Mouse (Mus musculus) MEL (cell line): ENCODE data around the gene Ngb. TPM values are rescaled to one million over a fixed set of nuclear protein-coding genes. Genes with fewer than 3 reads are reported as not detected.

Experiments used
- DNase-seq: peaks from one replicate; pipeline ENCODE4 v3.0.0; 2011; ENCODE audit warnings: low read depth, low spot score
- H3K27ac ChIP-seq: 2 replicates; pipeline ENCODE4 v1.5.1; 2012; ENCODE audit warnings: low read depth, mild to moderate bottlenecking, control low read depth, low read length, moderate library complexity; ENCODE audit not compliant: control insufficient read depth
- H3K27me3 ChIP-seq, 2 experiments: fragments of 150-350 bp in 1 of 2; sonication (generic) in 1 of 2; 2 replicates each; pipeline ENCODE4 v1.6.1; 2012; ENCODE audit warnings: low read length in 2 of 2, mild to moderate bottlenecking in 2 of 2, improper control_type of control experiment in 1 of 2, moderate library complexity in 1 of 2; ENCODE audit not compliant: insufficient read depth in 2 of 2, control insufficient read depth in 1 of 2
- H3K36me3 ChIP-seq, 2 experiments: 2 replicates each; pipeline ENCODE4 v1.6.1; 2012 to 2014; ENCODE audit warnings: low read length in 2 of 2, improper control_type of control experiment in 1 of 2, inconsistent platforms in 1 of 2, mild to moderate bottlenecking in 1 of 2; ENCODE audit not compliant: insufficient read depth in 2 of 2, control insufficient read depth in 1 of 2
- H3K4me1 ChIP-seq, 2 experiments: fragments of 150-350 bp in 1 of 2; sonication (generic) in 1 of 2; 2 replicates each; pipeline ENCODE4 v1.6.1; 2012; ENCODE audit warnings: low read length in 2 of 2, improper control_type of control experiment in 1 of 2, mild to moderate bottlenecking in 1 of 2; ENCODE audit not compliant: insufficient read depth in 2 of 2, control insufficient read depth in 1 of 2
- H3K4me3 ChIP-seq, 2 experiments: fragments of 150-350 bp in 1 of 2; sonication (generic) in 1 of 2; 2 replicates each; pipeline ENCODE4 v1.5.1; 2012; ENCODE audit warnings: low read depth in 2 of 2, low read length in 2 of 2, mild to moderate bottlenecking in 2 of 2, moderate library complexity in 2 of 2, control low read depth in 1 of 2, improper control_type of control experiment in 1 of 2; ENCODE audit not compliant: control insufficient read depth in 1 of 2, insufficient read depth in 1 of 2
- H3K79me2 ChIP-seq: 2 replicates; pipeline ENCODE4 v1.6.1; 2012; ENCODE audit warnings: mild to moderate bottlenecking, low read length, moderate library complexity; ENCODE audit not compliant: control insufficient read depth, poor library complexity, insufficient read depth
- H3K9ac ChIP-seq: 2 replicates; pipeline ENCODE4 v1.6.1; 2012; ENCODE audit warnings: low read depth, mild to moderate bottlenecking, control low read depth, low read length, moderate library complexity; ENCODE audit not compliant: control insufficient read depth, poor library complexity, severe bottlenecking
- H3K9me3 ChIP-seq: fragments of 150-350 bp; sonication (generic); replicated peaks from 2 replicates; pipeline ENCODE4 v1.6.1; 2012; ENCODE audit warnings: mild to moderate bottlenecking, low read length, improper control_type of control experiment, moderate library complexity; ENCODE audit not compliant: insufficient read depth
- BHLHE40 ChIP-seq: IDR thresholded peaks from 2 replicates; pipeline ENCODE4 v1.6.1; 2012; ENCODE audit warnings: low read depth, mild to moderate bottlenecking, inconsistent platforms, low read length, improper control_type of control experiment, borderline replicate concordance
- CTCF ChIP-seq, 3 experiments: IDR thresholded peaks in 2 of 3; conservative IDR thresholded peaks in 1 of 3; 2 replicates each; pipeline ENCODE4 v1.5.1; 2011 to 2012; ENCODE audit warnings: low read length in 3 of 3, low read depth in 2 of 3, mild to moderate bottlenecking in 2 of 3, improper control_type of control experiment in 1 of 3, inconsistent platforms in 1 of 3, mixed read lengths in 1 of 3, moderate library complexity in 1 of 3; ENCODE audit not compliant: control insufficient read depth in 1 of 3, insufficient read depth in 1 of 3, poor library complexity in 1 of 3, severe bottlenecking in 1 of 3
- E2F4 ChIP-seq: IDR thresholded peaks from 2 replicates; pipeline ENCODE4 v1.6.1; 2011; ENCODE audit warnings: low read depth, low read length, improper control_type of control experiment, borderline replicate concordance
- EP300 ChIP-seq, 2 experiments: IDR thresholded peaks; 2 replicates each; pipeline ENCODE4 v1.6.1; 2011; ENCODE audit warnings: improper control_type of control experiment in 2 of 2, low read length in 2 of 2, low read depth in 1 of 2, mild to moderate bottlenecking in 1 of 2
- ETS1 ChIP-seq: IDR thresholded peaks from 2 replicates; pipeline ENCODE4 v1.6.1; 2012; ENCODE audit warnings: low read depth, mild to moderate bottlenecking, inconsistent platforms, low read length, improper control_type of control experiment, moderate library complexity
- GATA1 ChIP-seq: IDR thresholded peaks from 2 replicates; pipeline ENCODE4 v1.6.1; 2011; ENCODE audit warnings: low read depth, low read length, improper control_type of control experiment
- HCFC1 ChIP-seq: IDR thresholded peaks from 2 replicates; pipeline ENCODE4 v1.6.1; 2012; ENCODE audit warnings: low read depth, mild to moderate bottlenecking, inconsistent platforms, low read length, improper control_type of control experiment, moderate library complexity
- KAT2A ChIP-seq: conservative IDR thresholded peaks from 2 replicates; pipeline ENCODE4 v1.6.1; 2012; ENCODE audit warnings: low read depth, low read length, improper control_type of control experiment, inconsistent platforms
- MAFK ChIP-seq: IDR thresholded peaks from 2 replicates; pipeline ENCODE4 v1.6.1; 2011; ENCODE audit warnings: low read depth, mild to moderate bottlenecking, low read length, improper control_type of control experiment, borderline replicate concordance
- MAZ ChIP-seq: IDR thresholded peaks from 2 replicates; pipeline ENCODE4 v1.6.1; 2012; ENCODE audit warnings: low read depth, mild to moderate bottlenecking, inconsistent platforms, low read length, improper control_type of control experiment
- MEF2A ChIP-seq: IDR thresholded peaks from 2 replicates; pipeline ENCODE4 v1.6.1; 2014; ENCODE audit warnings: low read depth, mild to moderate bottlenecking, inconsistent platforms, low read length, improper control_type of control experiment; ENCODE audit not compliant: poor library complexity, insufficient replicate concordance, severe bottlenecking; ENCODE audit errors: extremely low read depth
- MYB ChIP-seq: IDR thresholded peaks from 2 replicates; pipeline ENCODE4 v1.6.1; 2011; ENCODE audit warnings: mild to moderate bottlenecking, low read depth, low read length, improper control_type of control experiment
- MYC ChIP-seq: IDR thresholded peaks from 2 replicates; pipeline ENCODE4 v1.6.1; 2011; ENCODE audit warnings: low read depth, mild to moderate bottlenecking, low read length, improper control_type of control experiment, moderate library complexity
- NRF1 ChIP-seq: IDR thresholded peaks from 2 replicates; pipeline ENCODE4 v1.6.1; 2014; ENCODE audit warnings: low read depth, mild to moderate bottlenecking, inconsistent platforms, low read length, improper control_type of control experiment, moderate library complexity; ENCODE audit not compliant: poor library complexity, insufficient read depth, severe bottlenecking
- POLR2A ChIP-seq, 2 experiments: IDR thresholded peaks; 2 replicates each; pipeline ENCODE4 v1.6.1; 2011 to 2012; ENCODE audit warnings: low read length in 2 of 2, mild to moderate bottlenecking in 2 of 2, control low read depth in 1 of 2, improper control_type of control experiment in 1 of 2, low read depth in 1 of 2, moderate library complexity in 1 of 2; ENCODE audit not compliant: control insufficient read depth in 1 of 2, insufficient read depth in 1 of 2, poor library complexity in 1 of 2
- POLR2AphosphoS5 ChIP-seq: IDR thresholded peaks from 2 replicates; pipeline ENCODE4 v1.6.1; 2012; ENCODE audit warnings: low read depth, borderline replicate concordance, mild to moderate bottlenecking, inconsistent platforms, low read length, moderate library complexity, mixed read lengths
- RAD21 ChIP-seq: IDR thresholded peaks from 2 replicates; pipeline ENCODE4 v1.6.1; 2011; ENCODE audit warnings: mild to moderate bottlenecking, low read depth, low read length, improper control_type of control experiment
- RCOR1 ChIP-seq: IDR thresholded peaks from 2 replicates; pipeline ENCODE4 v1.6.1; 2012; ENCODE audit warnings: low read depth, mild to moderate bottlenecking, inconsistent platforms, low read length, improper control_type of control experiment
- SIN3A ChIP-seq: IDR thresholded peaks from 2 replicates; pipeline ENCODE4 v1.6.1; 2012; ENCODE audit warnings: low read length, improper control_type of control experiment, inconsistent platforms
- SMC3 ChIP-seq: IDR thresholded peaks from 2 replicates; pipeline ENCODE4 v1.6.1; 2011; ENCODE audit warnings: low read depth, low read length, improper control_type of control experiment
- TAL1 ChIP-seq: IDR thresholded peaks from 2 replicates; pipeline ENCODE4 v1.6.1; 2012; ENCODE audit warnings: mild to moderate bottlenecking, inconsistent platforms, low read length, moderate library complexity, mixed read lengths
- UBTF ChIP-seq: IDR thresholded peaks from 2 replicates; pipeline ENCODE4 v1.6.1; 2012; ENCODE audit warnings: low read depth, mild to moderate bottlenecking, inconsistent platforms, low read length, improper control_type of control experiment, moderate library complexity, borderline replicate concordance; ENCODE audit not compliant: insufficient read depth
- USF1 ChIP-seq: IDR thresholded peaks from 2 replicates; pipeline ENCODE4 v1.6.1; 2014; ENCODE audit warnings: low read depth, mild to moderate bottlenecking, inconsistent platforms, low read length, improper control_type of control experiment, moderate library complexity
- USF2 ChIP-seq, 2 experiments: IDR thresholded peaks; 2 replicates each; pipeline ENCODE4 v1.6.1; 2011 to 2012; ENCODE audit warnings: improper control_type of control experiment in 2 of 2, low read length in 2 of 2, borderline replicate concordance in 1 of 2, inconsistent platforms in 1 of 2, low read depth in 1 of 2, mild to moderate bottlenecking in 1 of 2; ENCODE audit not compliant: insufficient read depth in 1 of 2
- polyA plus RNA-seq, 2 experiments: library from polyadenylated mRNA; stranded (reverse) in 1 of 2; unstranded in 1 of 2; fragments of >175 nt in 1 of 2; fragments of >200 nt in 1 of 2; gene quantifications; 2 replicates each; pipeline versions ENCODE4 v1.2.1 to v1.2.4; 2012; ENCODE audit warnings: low replicate concordance in 2 of 2, low read depth in 1 of 2; ENCODE audit not compliant: insufficient read length in 2 of 2, insufficient read depth in 1 of 2, missing spikeins in 1 of 2
- total RNA-seq: library from RNA; depleted of rRNA; stranded (reverse); fragments of 300-350 nt; gene quantifications from 2 replicates; pipeline ENCODE4 v1.2.3, GENCODE M21; 2012

The Ngb gene
- total and polyA plus RNA-seq, 3 experiments: not detected

DNA sequence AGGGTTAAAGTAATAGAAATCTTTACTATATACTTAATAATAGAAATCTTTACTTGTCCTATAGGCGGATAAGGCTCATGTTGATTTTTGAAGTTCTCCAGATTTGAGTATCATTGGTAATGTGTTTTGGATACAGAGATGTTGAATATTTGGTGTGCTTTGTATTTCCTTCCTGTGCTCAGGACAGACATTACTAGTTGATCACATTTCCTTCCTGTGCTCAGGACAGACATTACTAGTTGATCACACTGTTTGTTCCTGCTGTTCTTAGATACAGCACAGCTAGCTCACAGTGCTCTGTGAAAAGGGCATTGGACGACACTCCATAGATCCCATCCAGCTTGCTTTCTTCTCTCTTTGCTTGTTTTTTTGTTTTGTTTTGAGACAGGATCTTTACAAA, 25.7 kb downstream of the Ngb start:
- H3K9me3 ChIP-seq: no peaks in the 10 kb centered on the region
- no peak overlapping the region for H3K4me3 ChIP-seq
- TF ChIP-seq GATA1 (no peak), HCFC1 (peak; percentile 55; the same call in 1 of the 2 replicates), TAL1 (no peak)
- H3K9ac ChIP-seq: no peak overlapping the region
- H3K4me1 ChIP-seq: no peaks in the 10 kb centered on the region
- H3K27me3 ChIP-seq: no peaks in the 10 kb centered on the region; a peak in 1 of 4 replicates
- DNase-seq: peak; percentile 15
- no peaks in the 10 kb centered on the region for H3K36me3 ChIP-seq
- no peak overlapping the region for H3K27ac ChIP-seq
- no peaks in the 10 kb centered on the region for H3K79me2 ChIP-seq

DNA sequence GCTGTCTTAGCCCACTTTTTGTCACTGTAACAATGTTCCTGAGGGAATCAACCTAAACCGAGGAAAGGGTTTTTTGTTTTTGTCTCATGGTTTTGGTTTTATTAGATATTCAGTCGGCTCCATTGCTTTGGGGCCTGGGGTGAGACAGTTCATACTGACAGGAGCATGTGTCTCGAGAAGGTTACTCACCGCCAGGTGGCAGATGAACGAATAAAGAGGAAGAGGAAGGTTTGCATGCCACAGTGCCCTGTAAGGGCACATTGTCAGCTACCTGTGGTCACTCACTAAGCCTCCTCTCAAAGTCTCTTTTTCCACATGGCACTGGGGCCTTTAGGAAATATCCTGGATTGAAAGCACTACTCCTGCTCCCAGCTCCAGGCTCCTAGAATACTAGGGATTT, 31.8 kb downstream of the Ngb start:
- no peaks in the 10 kb centered on the region for H3K4me1 ChIP-seq
- peak; percentile 34 for DNase-seq

DNA sequence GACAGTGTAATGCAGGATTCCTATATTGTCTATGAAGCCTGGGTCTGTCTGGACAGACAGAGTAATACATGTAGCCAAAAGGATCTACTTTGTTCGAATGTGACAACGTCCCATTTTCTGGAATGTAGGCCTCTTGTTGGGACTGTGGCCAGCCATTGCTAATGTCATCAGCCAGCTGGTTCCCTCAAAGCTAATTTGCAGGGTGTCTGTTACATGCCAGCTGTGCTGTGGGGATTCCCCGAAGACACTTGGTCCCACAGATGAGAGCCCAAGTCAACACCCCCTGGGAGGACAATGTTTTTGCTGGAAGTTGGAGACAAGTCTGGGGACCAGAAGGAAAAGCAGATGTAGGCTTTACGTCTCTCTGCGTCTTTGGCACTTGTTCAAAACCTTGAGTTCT, 35.9 kb downstream of the Ngb start:
- Histone ChIP-seq H3K4me1 (no peaks in the 10 kb centered on the region), H3K9me3 (no peaks in the 10 kb centered on the region), H3K27me3 (peaks cover 0 to 1% of the 10 kb centered on the region in 2 experiments; a peak in 1 of 4 replicates), H3K79me2 (no peaks in the 10 kb centered on the region), H3K27ac (no peak overlapping the region), H3K9ac (no peak overlapping the region), H3K36me3 (no peaks in the 10 kb centered on the region), H3K4me3 (no peak overlapping the region)
- DNase-seq: no peak
- TF ChIP-seq POLR2AphosphoS5: no peak
- no peak for TF ChIP-seq POLR2A (IDR thresholded peaks at IDR 0.05; ENCODE audit: control insufficient read depth in 1 of 2, insufficient read depth in 1 of 2, low read depth in 1 of 2, low read length in 2 of 2, poor library complexity in 1 of 2)
- TF ChIP-seq KAT2A: no peak
- TF ChIP-seq EP300 (IDR thresholded peaks at IDR 0.05; ENCODE audit: low read depth in 1 of 2, low read length in 2 of 2): no peak
- TF ChIP-seq USF1: no peak
- TF ChIP-seq E2F4: no peak
- no peak for TF ChIP-seq MAZ
- TF ChIP-seq MAFK: no peak
- no peak for TF ChIP-seq RAD21
- TF ChIP-seq UBTF: no peak
- TF ChIP-seq MEF2A: no peak
- no peak for TF ChIP-seq ETS1
- TF ChIP-seq SIN3A: no peak
- TF ChIP-seq USF2 (IDR thresholded peaks at IDR 0.05; ENCODE audit: borderline replicate concordance in 1 of 2, insufficient read depth in 1 of 2, low read depth in 1 of 2, low read length in 2 of 2): no peak
- no peak for TF ChIP-seq TAL1
- no peak for TF ChIP-seq MYB
- TF ChIP-seq MYC: no peak
- TF ChIP-seq CTCF (IDR thresholded peaks at IDR 0.05 in 2 of 3, conservative IDR thresholded peaks at IDR 0.05 in 1 of 3; ENCODE audit: control insufficient read depth in 1 of 3, insufficient read depth in 1 of 3, low read depth in 2 of 3, low read length in 3 of 3, poor library complexity in 1 of 3, severe bottlenecking in 1 of 3): no peak
- TF ChIP-seq, all 39 proteins: peak for 0

More for the DNA sequence above, 31.8 kb downstream of the Ngb start:
- H3K79me2 ChIP-seq: no peaks in the 10 kb centered on the region
- no peak overlapping the region for H3K4me3 ChIP-seq
- no peaks in the 10 kb centered on the region for H3K9me3 ChIP-seq
- H3K9ac ChIP-seq: no peak overlapping the region
- peaks cover 0 to 1% of the 10 kb centered on the region in 2 experiments; a peak in 1 of 4 replicates for H3K27me3 ChIP-seq
- no peaks in the 10 kb centered on the region for H3K36me3 ChIP-seq
- TF ChIP-seq RAD21: peak; percentile 31
- TF ChIP-seq SMC3: peak; percentile 67
- no peak for TF ChIP-seq E2F4
- no peak for TF ChIP-seq RCOR1
- no peak for TF ChIP-seq KAT2A
- no peak for TF ChIP-seq SIN3A
- no peak for TF ChIP-seq MAZ
- peak; percentile 11 to 49 (median 13); a peak in 2 of 6 replicates for TF ChIP-seq CTCF (IDR thresholded peaks at IDR 0.05 in 2 of 3, conservative IDR thresholded peaks at IDR 0.05 in 1 of 3; ENCODE audit: control insufficient read depth in 1 of 3, insufficient read depth in 1 of 3, low read depth in 2 of 3, low read length in 3 of 3, poor library complexity in 1 of 3, severe bottlenecking in 1 of 3)
- TF ChIP-seq MAFK: no peak
- TF ChIP-seq BHLHE40: no peak
- TF ChIP-seq NRF1: no peak
- TF ChIP-seq, all 39 proteins: peak for 3
- no peak overlapping the region for H3K27ac ChIP-seq
